Mouse (Mus musculus): Measurements from ENCODE around the gene Eif4g2.

- TF ChIP-seq CTCF (conservative IDR thresholded peaks at IDR 0.05; ENCODE audit: insufficient read depth, insufficient read length, low read depth, low read length) (no peak), POLR2A (IDR thresholded peaks at IDR 0.05; ENCODE audit: low read depth, low read length) (no peak)
These were observed 44.0 kb upstream of the Eif4g2 start for GRCm38 (mm10) chr7:111126636-111127395.

All from kidney, adult 2 months (tissue).